Mouse (Mus musculus): ENCODE results near the gene Olfr62. TPM values are rescaled to one million over a fixed set of nuclear protein-coding genes. Genes with fewer than 3 reads are reported as not detected.

Olfr62 gene
- total RNA-seq (2023) = not detected

GRCm38 (mm10) chr4:118658652-118659051 is at the start of gene Olfr62:
Gene Olfr62 (plus strand): TSS chr4:118658952.

GRCm38 (mm10) chr4:118620279-118620966 is 38.3 kb upstream of the Olfr62 start, which contains the start of the genes Cfap57 and Ebna1bp2:
Gene Cfap57 (minus strand): TSS chr4:118620777.
Gene Ebna1bp2 (plus strand): TSS chr4:118620799.

GRCm38 (mm10) chr4:118692412-118692973 is 33.7 kb downstream of the Olfr62 start, which contains the start of gene Olfr1342:
Gene Olfr1342 (minus strand): TSS chr4:118692756.

GRCm38 (mm10) chr4:118703223-118703622 is 44.5 kb downstream of the Olfr62 start, which contains the start of gene Olfr1341:
Gene Olfr1341 (plus strand): TSS chr4:118703523.

Other genes with a start within 250 kb of the Olfr62 start
- gene Szt2, start 249.7 kb upstream of the Olfr62 start, total RNA-seq (2023) = 10 to 100 TPM; 26.9 to 32.2 TPM
- 10 to 100 TPM; 71.0 to 76.3 TPM for gene Med8, start 249.6 kb upstream of the Olfr62 start, total RNA-seq (2023)
- gene Elovl1, start 230.9 kb upstream of the Olfr62 start, total RNA-seq (2023) = 100 to 1,000 TPM in 1 of 2 experiments, 10 to 100 TPM in 1; 95.8 to 104 TPM
- 1 to 10 TPM; 1.5 to 2.9 TPM for gene Cdc20, start 221.6 kb upstream of the Olfr62 start, total RNA-seq (2023)
- not detected for gene Mpl, start 201.4 kb upstream of the Olfr62 start, total RNA-seq (2023)
- 1 to 10 TPM in 1 of 2 experiments, under 1 TPM in 1; 0.45 to 1.5 TPM for gene Tie1, start 168.9 kb upstream of the Olfr62 start, total RNA-seq (2023)
- gene 2610528J11Rik, start 132.0 kb upstream of the Olfr62 start, total RNA-seq (2023) = not detected
- gene Tmem125, start 114.9 kb upstream of the Olfr62 start, total RNA-seq (2023) = not detected
- not detected for gene Cfap57, start 38.2 kb upstream of the Olfr62 start, total RNA-seq (2023)
- 10 to 100 TPM; 37.4 to 38.0 TPM for gene Ebna1bp2, start 38.2 kb upstream of the Olfr62 start, total RNA-seq (2023)
- not detected for gene Olfr1342, start 33.8 kb downstream of the Olfr62 start, total RNA-seq (2023)
- gene Olfr1341, start 44.6 kb downstream of the Olfr62 start, total RNA-seq (2023) = not detected
- not detected for gene Olfr1340, start 61.2 kb downstream of the Olfr62 start, total RNA-seq (2023)
- gene Olfr1339, start 73.2 kb downstream of the Olfr62 start, total RNA-seq (2023) = not detected
- not detected for gene Olfr1338, start 99.8 kb downstream of the Olfr62 start, total RNA-seq (2023)
- gene Olfr1337, start 123.6 kb downstream of the Olfr62 start, total RNA-seq (2023) = not detected
- gene Olfr1335, start 151.0 kb downstream of the Olfr62 start, total RNA-seq (2023) = not detected
- not detected for gene Olfr1333, start 177.3 kb downstream of the Olfr62 start, total RNA-seq (2023)
- gene Olfr1331, start 205.7 kb downstream of the Olfr62 start, total RNA-seq (2023) = not detected
- not detected for gene Olfr1330, start 229.6 kb downstream of the Olfr62 start, total RNA-seq (2023)